17 mouse cellular contexts compared by ENCODE assay signal in genomic region chr11:77806218-77806617, GRCm38 (mm10). TPM values are rescaled to one million over a fixed set of nuclear protein-coding genes. Genes with fewer than 3 reads are reported as not detected.
DNase-seq lines count a peak whose midpoint lies in the region; ATAC-seq and TF ChIP-seq lines count a peak whose summit lies in the region.
"Had no signal": no experiment of that assay in that cellular context is flagged by ENCODE, and none has a peak within 500 bp of the region (broad histone marks: within the 10 kb centered on the region; RNA-seq: fewer than 3 reads in every experiment).

No protein-coding gene starts in this region.

- no peaks in the 10 kb centered on the region for H3K36me3 ChIP-seq in midbrain, postnatal 0 days (ENCODE audit: insufficient read depth, low read length)
- no peaks in the 10 kb centered on the region for H3K36me3 ChIP-seq in midbrain, embryonic 16.5 days (ENCODE audit: control insufficient read depth, insufficient read depth, low read length)
- H3K36me3 ChIP-seq in neural tube, embryonic 15.5 days: no peaks in the 10 kb centered on the region
- H3K36me3 ChIP-seq: midbrain, embryonic 10.5 days; neural tube, embryonic 12.5 days had no signal

- DNase-seq in gastrocnemius, postnatal 14 days: peak; percentile 41
- no peak for DNase-seq in gastrocnemius, adult 8-10 months (ENCODE audit: low spot score in 2 of 2)
- peak; percentile 52 for DNase-seq in kidney, adult 11 months
- DNase-seq in kidney, adult 8-10 months: no peak
- DNase-seq in midbrain, postnatal 0 days (ENCODE audit: low spot score): no peak
- no peak for DNase-seq in thymus, postnatal 25 days
- DNase-seq: cerebellum, adult 9-11 months; lung, adult 2 months; right cerebral cortex, postnatal 14 days had no signal

- 19% methylated on average over 2 of the region's 2 CpGs for WGBS in midbrain, postnatal 0 days
- 9% methylated on average over 2 of the region's 2 CpGs for WGBS in midbrain, embryonic 16.5 days
- WGBS in neural tube, embryonic 15.5 days: 21% methylated on average over 2 of the region's 2 CpGs

- no peaks in the 10 kb centered on the region for H3K27me3 ChIP-seq in midbrain, postnatal 0 days (ENCODE audit: insufficient read depth, low read length)
- H3K27me3 ChIP-seq in midbrain, embryonic 16.5 days (ENCODE audit: control insufficient read depth, insufficient read depth, low read depth, low read length): no peaks in the 10 kb centered on the region
- H3K27me3 ChIP-seq in neural tube, embryonic 15.5 days (replicated peaks): no peaks in the 10 kb centered on the region
- H3K27me3 ChIP-seq: neural tube, embryonic 12.5 days had no signal

- no peak overlapping the region for H3K9ac ChIP-seq in midbrain, postnatal 0 days (replicated peaks; ENCODE audit: low read length, poor library complexity, severe bottlenecking)
- H3K9ac ChIP-seq in midbrain, embryonic 16.5 days (ENCODE audit: low read depth, low read length): no peak overlapping the region
- H3K9ac ChIP-seq in neural tube, embryonic 15.5 days (replicated peaks): no peak overlapping the region
- H3K9ac ChIP-seq: neural tube, embryonic 12.5 days had no signal

- H3K4me3 ChIP-seq in midbrain, postnatal 0 days (ENCODE audit: low read depth, low read length): no peak overlapping the region
- no peak overlapping the region for H3K4me3 ChIP-seq in midbrain, embryonic 16.5 days (ENCODE audit: low read depth, low read length)
- no peak overlapping the region for H3K4me3 ChIP-seq in neural tube, embryonic 15.5 days (replicated peaks)
- H3K4me3 ChIP-seq: midbrain, embryonic 10.5 days; neural tube, embryonic 12.5 days had no signal

- no peak for ATAC-seq in midbrain, postnatal 0 days (ENCODE audit: low FRiP score)
- ATAC-seq in midbrain, embryonic 16.5 days: no peak
- no peak for ATAC-seq in neural tube, embryonic 15.5 days (ENCODE audit: low FRiP score)
- ATAC-seq: CD4-positive, CD25-positive, alpha-beta regulatory T cell, adult 4 months had no signal

- H3K27ac ChIP-seq in midbrain, postnatal 0 days (ENCODE audit: low read depth, low read length): no peak overlapping the region
- no peak overlapping the region for H3K27ac ChIP-seq in midbrain, embryonic 16.5 days (ENCODE audit: low read length)
- no peak overlapping the region for H3K27ac ChIP-seq in neural tube, embryonic 15.5 days (replicated peaks)
- H3K27ac ChIP-seq: neural tube, embryonic 12.5 days had no signal

- peak; percentile 38 for TF ChIP-seq CTCF in midbrain, postnatal 0 days (IDR thresholded peaks at IDR 0.05)

- peaks cover 16% of the 10 kb centered on the region; the same call in 1 of the 2 replicates for H3K4me1 ChIP-seq in midbrain, postnatal 0 days (ENCODE audit: insufficient read depth, low read length)
- peaks cover 15% of the 10 kb centered on the region for H3K4me1 ChIP-seq in midbrain, embryonic 16.5 days (ENCODE audit: control insufficient read depth, insufficient read depth, low read length)
- H3K4me1 ChIP-seq in neural tube, embryonic 15.5 days: peaks cover 25% of the 10 kb centered on the region

- intact Hi-C loops in gastrocnemius, postnatal 14 days (cut with DNase I; ENCODE audit: low total_unique reads): no loop called here

- H3K9me3 ChIP-seq in midbrain, postnatal 0 days (ENCODE audit: low read length): no peaks in the 10 kb centered on the region
- H3K9me3 ChIP-seq in midbrain, embryonic 16.5 days (replicated peaks; ENCODE audit: control insufficient read depth, low read length, poor library complexity, severe bottlenecking): no peaks in the 10 kb centered on the region
- no peaks in the 10 kb centered on the region for H3K9me3 ChIP-seq in neural tube, embryonic 15.5 days (replicated peaks)
- H3K9me3 ChIP-seq: midbrain, embryonic 10.5 days; neural tube, embryonic 12.5 days had no signal

- H3K4me2 ChIP-seq in midbrain, postnatal 0 days (ENCODE audit: low read depth, low read length, poor library complexity, severe bottlenecking): no peak overlapping the region
- H3K4me2 ChIP-seq in midbrain, embryonic 16.5 days (ENCODE audit: low read length): no peak overlapping the region
- no peak overlapping the region for H3K4me2 ChIP-seq in neural tube, embryonic 15.5 days
- H3K4me2 ChIP-seq: neural tube, embryonic 12.5 days had no signal

RNA-seq across cellular contexts. Expression of gene Gm10277, which starts 18.7 kb away (rescaled TPM):
- not detected for total RNA-seq in gastrocnemius, postnatal 14 days (2021)
- not detected for total RNA-seq in gastrocnemius, adult 8-10 months (2022)
- not detected in 2 replicates for total RNA-seq in midbrain, postnatal 0 days (2014; rRNA removed)
- polyA plus RNA-seq in midbrain, postnatal 0 days (2015; fragmentation: Nextera tagmentation; extraction: Ambion mirVana): 0.44 and 1.0 TPM in 2 replicates
- 2.0 and 2.5 TPM in 2 replicates for polyA plus RNA-seq in midbrain, embryonic 16.5 days (2015; fragmentation: Nextera tagmentation; extraction: Ambion mirVana)
- 1.5 and 1.8 TPM in 2 replicates for polyA plus RNA-seq in neural tube, embryonic 15.5 days (2015; fragmentation: Nextera tagmentation; extraction: Ambion mirVana)
- total RNA-seq: adrenal gland, postnatal 36 days; granulocyte monocyte progenitor cell, adult 5-6 weeks; left cerebral cortex, postnatal 14 days had no signal
- polyA plus RNA-seq: lung, adult 2 months had no signal

RNA-seq across cellular contexts. Expression of gene Myo18a, which starts 43.2 kb away (rescaled TPM):
- total RNA-seq in gastrocnemius, postnatal 14 days (2021): 100 to 1,000 TPM; 307 to 323 TPM
- total RNA-seq in gastrocnemius, adult 8-10 months (2022): 100 to 1,000 TPM; 309 to 400 (median 330) TPM
- total RNA-seq in midbrain, postnatal 0 days (2014; rRNA removed): 74.2 and 82.0 TPM in 2 replicates
- 30.4 and 35.0 TPM in 2 replicates for polyA plus RNA-seq in midbrain, postnatal 0 days (2015; fragmentation: Nextera tagmentation; extraction: Ambion mirVana)
- polyA plus RNA-seq in midbrain, embryonic 16.5 days (2015; fragmentation: Nextera tagmentation; extraction: Ambion mirVana): 46.8 and 55.4 TPM in 2 replicates
- polyA plus RNA-seq in neural tube, embryonic 15.5 days (2015; fragmentation: Nextera tagmentation; extraction: Ambion mirVana): 39.6 and 40.8 TPM in 2 replicates

Comparison
In these comparisons a context has a peak if more than half of its experiments do, and no peak if none do; other contexts are left out.
1. DNase-seq: peak in gastrocnemius, postnatal 14 days (single experiment) and kidney, adult 11 months (single experiment); none in gastrocnemius, adult 8-10 months (0 of 2), kidney, adult 8-10 months (0 of 2), midbrain, postnatal 0 days (single experiment) and thymus, postnatal 25 days (single experiment).